8 mouse cellular contexts compared by ENCODE assay signal in the genomic region with DNA sequence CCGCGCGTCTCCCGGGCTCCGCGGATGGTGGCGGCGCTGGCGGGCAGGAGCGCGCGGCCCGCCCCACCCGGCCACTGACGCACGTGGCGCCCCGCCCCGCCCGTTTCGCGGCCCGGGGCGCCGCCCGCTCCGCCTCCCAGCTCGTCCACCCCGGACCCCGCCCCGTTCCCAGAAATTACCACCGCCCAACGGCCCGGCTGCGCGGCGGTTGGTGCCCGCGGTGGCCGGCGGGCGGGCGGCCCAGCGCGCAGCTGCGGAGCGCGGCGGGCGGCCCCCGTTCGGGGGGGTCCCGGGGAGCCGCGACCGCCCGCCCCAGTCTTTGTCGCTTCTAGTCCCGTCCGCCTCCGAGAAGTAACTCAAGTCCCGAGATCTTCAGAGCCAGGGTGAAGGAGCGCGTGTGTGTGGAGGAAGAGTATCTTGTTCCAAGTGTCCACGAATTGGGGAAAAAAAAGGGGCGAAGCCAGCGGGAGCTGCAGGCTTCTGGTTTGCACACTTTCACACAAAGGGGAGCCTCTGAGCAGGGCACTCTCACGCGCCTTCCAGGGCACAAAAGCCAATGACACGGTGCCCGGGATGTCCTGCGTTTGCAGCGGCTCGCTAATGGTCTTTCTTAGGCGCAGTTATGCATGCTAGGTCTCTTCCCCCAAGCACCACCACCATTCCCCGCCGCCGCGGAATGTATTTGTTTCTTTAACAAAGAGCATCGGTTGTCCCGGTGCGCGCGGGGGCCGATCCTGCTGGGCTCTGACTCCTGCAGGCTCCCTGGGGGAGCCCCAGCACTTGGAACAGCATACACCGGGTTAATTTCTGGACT. TPM values are rescaled to one million over a fixed set of nuclear protein-coding genes. Genes with fewer than 3 reads are reported as not detected.
A peak's percentile ranks its signal among the peaks of the same experiment; 100 is the strongest.
DNase-seq lines count a peak whose midpoint lies in the region; ATAC-seq and TF ChIP-seq lines count a peak whose summit lies in the region.

No protein-coding gene starts in this region.

- H3K27me3 ChIP-seq in hindbrain, postnatal 0 days (ENCODE audit: insufficient read depth, low read length): no peaks in the 10 kb centered on the region
- no peaks in the 10 kb centered on the region for H3K27me3 ChIP-seq in megakaryocyte, embryonic 14.5 days (replicated peaks)

- no peak for TF ChIP-seq CTCF in hindbrain, postnatal 0 days (IDR thresholded peaks at IDR 0.05; ENCODE audit: low read depth)

- H3K4me1 ChIP-seq in hindbrain, postnatal 0 days (ENCODE audit: insufficient read depth, low read length): 0 out of 2 replicates have a peak, but pooled peaks cover 3% of the 10 kb centered on the region
- peaks cover 42% of the 10 kb centered on the region for H3K4me1 ChIP-seq in megakaryocyte, embryonic 14.5 days

- DNase-seq in gastrocnemius, adult 8-10 months (ENCODE audit: low spot score in 2 of 2): peak; percentile 82 to 89
- DNase-seq in hindbrain, postnatal 0 days (ENCODE audit: low spot score): peak; percentile 88
- DNase-seq in left cerebral cortex, postnatal 10 days (ENCODE audit: extremely low spot score in 1 of 2, low spot score in 2 of 2): peak; percentile 44 to 92
- peak; percentile 82 to 83 for DNase-seq in right cerebral cortex, postnatal 10 days (ENCODE audit: low spot score in 2 of 2)
- DNase-seq in urinary bladder, postnatal 14 days (ENCODE audit: low spot score): peak; percentile 90

- no peaks in the 10 kb centered on the region for H3K36me3 ChIP-seq in hindbrain, postnatal 0 days (ENCODE audit: insufficient read depth, low read length)
- H3K36me3 ChIP-seq in megakaryocyte, embryonic 14.5 days (replicated peaks; ENCODE audit: low read length): peaks cover 11% of the 10 kb centered on the region

- peak; percentile 36 for ATAC-seq in activated CD4-positive, CD25-positive, alpha-beta regulatory T cell, adult 4 months
- ATAC-seq in common myeloid progenitor, adult 5-6 weeks (replicated peaks; ENCODE audit: low read depth, poor library complexity, severe bottlenecking): peak; percentile 45
- peak; percentile 86 for ATAC-seq in hindbrain, postnatal 0 days

- H3K9me3 ChIP-seq in hindbrain, postnatal 0 days (ENCODE audit: low read length): no peaks in the 10 kb centered on the region
- peaks cover 8% of the 10 kb centered on the region for H3K9me3 ChIP-seq in megakaryocyte, embryonic 14.5 days

- H3K9ac ChIP-seq in hindbrain, postnatal 0 days (replicated peaks; ENCODE audit: low read length): peak overlapping the region; percentile 81

- intact Hi-C loops in left cerebral cortex, postnatal 10 days (cut with DNase I): loop anchor here (2.0 kb wide), 1 partner anchor 17 kb away; no protein-coding TSS in a partner anchor

- peak overlapping the region; percentile 93 for H3K27ac ChIP-seq in hindbrain, postnatal 0 days

- peak overlapping the region; percentile 93 for H3K4me3 ChIP-seq in hindbrain, postnatal 0 days (ENCODE audit: low read length)
- H3K4me3 ChIP-seq in megakaryocyte, embryonic 14.5 days (replicated peaks): peak overlapping the region; percentile 97

- 2% methylated on average over 69 of the region's 86 CpGs for WGBS in hindbrain, postnatal 0 days

- H3K4me2 ChIP-seq in hindbrain, postnatal 0 days (ENCODE audit: low read depth, low read length): peak overlapping the region; percentile 67

RNA-seq across cellular contexts. Expression of a gene that starts 1.0 kb away (rescaled TPM):
- 10 to 100 TPM; 41.0 to 54.1 TPM for polyA plus RNA-seq in activated CD4-positive, CD25-positive, alpha-beta regulatory T cell, adult 4 months (2017; shearing (Covaris generic))
- 123 and 129 TPM in 2 replicates for total RNA-seq in common myeloid progenitor, adult 5-6 weeks (2017)
- 10 to 100 TPM; 45.1 to 52.6 (median 48.5) TPM for total RNA-seq in gastrocnemius, adult 8-10 months (2022)
- 47.8 and 56.2 TPM in 2 replicates for total RNA-seq in hindbrain, postnatal 0 days (2014; rRNA removed)
- 31.2 and 32.6 TPM in 2 replicates for polyA plus RNA-seq in hindbrain, postnatal 0 days (2015; fragmentation: Nextera tagmentation; extraction: Ambion mirVana)
- 10 to 100 TPM; 24.6 to 26.5 TPM for total RNA-seq in left cerebral cortex, postnatal 10 days (2021)
- 1.5 and 8.7 TPM in 2 replicates for polyA plus RNA-seq in megakaryocyte, embryonic 14.5 days (2012; ENCODE audit: insufficient read depth, low replicate concordance)

RNA-seq across cellular contexts. Expression of a gene that starts 55.1 kb away (rescaled TPM):
- 1 to 10 TPM; 1.5 to 6.0 TPM for polyA plus RNA-seq in activated CD4-positive, CD25-positive, alpha-beta regulatory T cell, adult 4 months (2017; shearing (Covaris generic))
- not detected in 2 replicates for total RNA-seq in common myeloid progenitor, adult 5-6 weeks (2017)
- under 1 TPM in 1 of 4 experiments, not detected in 3; 0.85 TPM for total RNA-seq in gastrocnemius, adult 8-10 months (2022)
- 2.8 and 3.1 TPM in 2 replicates for total RNA-seq in hindbrain, postnatal 0 days (2014; rRNA removed)
- 2.1 and 3.2 TPM in 2 replicates for polyA plus RNA-seq in hindbrain, postnatal 0 days (2015; fragmentation: Nextera tagmentation; extraction: Ambion mirVana)
- total RNA-seq in left cerebral cortex, postnatal 10 days (2021): not detected
- 6.5 TPM in 1 of 2 replicates, not detected in the other for polyA plus RNA-seq in megakaryocyte, embryonic 14.5 days (2012; ENCODE audit: insufficient read depth, low replicate concordance)

Comparison
In these comparisons a context has a peak if more than half of its experiments do, and no peak if none do; other contexts are left out.
1. Peak in every context shown above with its lines: DNase-seq, ATAC-seq, H3K4me3 ChIP-seq and H3K27ac ChIP-seq.
2. ATAC-seq: peak in every context shown above with its lines; median percentile 86 in hindbrain, postnatal 0 days; 45 in common myeloid progenitor, adult 5-6 weeks; 36 in activated CD4-positive, CD25-positive, alpha-beta regulatory T cell, adult 4 months.